Mouse (Mus musculus) stomach, postnatal 0 days (tissue): ENCODE measurements around the gene Ccn1.

Source experiments
- CTCF ChIP-seq: IDR thresholded peaks from 2 replicates; pipeline ENCODE4 v1.5.1; 2016; ENCODE audit warnings: antibody characterized with exemption, low read depth, mild to moderate bottlenecking, moderate library complexity
- EP300 ChIP-seq: optimal IDR thresholded peaks from 2 replicates; pipeline ENCODE3; 2016; ENCODE audit warnings: antibody characterized with exemption

DNA sequence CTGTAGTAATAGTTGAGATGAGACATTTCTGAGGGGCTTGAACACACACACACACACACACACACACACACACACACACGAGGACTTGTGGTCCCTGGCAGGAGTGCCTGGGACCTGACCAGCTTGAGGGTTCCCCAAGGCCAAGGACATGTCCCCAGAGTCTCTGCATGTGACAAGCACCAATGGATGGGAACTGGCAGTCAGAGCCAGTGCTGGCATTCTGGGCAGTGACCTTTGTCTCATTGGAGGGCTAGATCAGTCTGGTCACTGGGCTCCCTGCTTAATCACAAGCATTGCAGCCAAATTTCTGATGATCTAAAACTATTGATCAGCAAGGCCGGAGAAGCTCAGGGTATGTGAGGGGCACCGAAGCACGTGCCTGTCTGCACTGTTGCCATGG lies 25.0 kb downstream of the Ccn1 start:
- TF ChIP-seq CTCF (no peak), EP300 (no peak)
